Mouse (Mus musculus) kidney, postnatal 25 days (tissue): ENCODE measurements around the gene Zbtb8os.
"Not testable (repeated sequence)": the region's sequence is repeated elsewhere in the genome, so short reads cannot be mapped to it uniquely, and the experiment has no call there.

ENCODE experiments used
- DNase-seq, 2 experiments: peaks; one replicate each; pipeline ENCODE4 v3.0.0; 2021; ENCODE audit warnings: mixed read lengths in 2 of 2

Zbtb8os gene

DNA sequence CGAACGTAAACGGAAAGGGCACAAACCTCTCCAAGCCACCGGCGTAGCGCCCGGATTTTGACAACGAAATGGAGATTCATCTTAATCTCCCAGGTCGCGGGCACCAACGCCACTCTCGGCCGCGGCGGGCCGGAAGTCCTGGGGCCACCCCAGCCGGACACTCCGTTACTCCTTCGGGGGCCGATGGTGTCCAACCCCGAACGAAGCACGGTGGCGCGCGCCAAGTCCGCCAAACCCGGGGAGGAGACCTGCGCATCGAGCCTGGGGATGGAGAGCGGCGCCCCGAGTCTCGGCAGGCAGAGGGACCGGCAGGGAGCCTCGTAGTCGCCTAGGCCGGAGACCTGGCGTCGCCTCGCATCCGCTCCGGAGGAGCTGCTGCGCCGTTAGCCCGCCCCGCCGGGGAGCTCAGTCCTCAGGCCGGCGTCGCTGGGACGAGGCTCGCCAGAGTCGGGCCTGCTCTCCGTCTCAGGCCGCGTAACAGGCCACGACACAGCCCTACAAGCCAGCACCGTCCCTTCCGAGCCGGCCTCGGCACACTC, 749 bp upstream of the Zbtb8os start:
- DNase-seq = peak in 1 of 2 experiments; percentile 51

GRCm38 (mm10) chr4:129336291-129336690, 796 bp downstream of the Zbtb8os start:
- no peak for DNase-seq

- no peak for DNase-seq
Measured at GRCm38 (mm10) chr4:129339743-129340142, 4.2 kb downstream of the Zbtb8os start.

GRCm38 (mm10) chr4:129341888-129342287, 6.4 kb downstream of the Zbtb8os start:
- DNase-seq = no peak

- no peak for DNase-seq
Measured at GRCm38 (mm10) chr4:129342705-129343104, 7.2 kb downstream of the Zbtb8os start.

DNA sequence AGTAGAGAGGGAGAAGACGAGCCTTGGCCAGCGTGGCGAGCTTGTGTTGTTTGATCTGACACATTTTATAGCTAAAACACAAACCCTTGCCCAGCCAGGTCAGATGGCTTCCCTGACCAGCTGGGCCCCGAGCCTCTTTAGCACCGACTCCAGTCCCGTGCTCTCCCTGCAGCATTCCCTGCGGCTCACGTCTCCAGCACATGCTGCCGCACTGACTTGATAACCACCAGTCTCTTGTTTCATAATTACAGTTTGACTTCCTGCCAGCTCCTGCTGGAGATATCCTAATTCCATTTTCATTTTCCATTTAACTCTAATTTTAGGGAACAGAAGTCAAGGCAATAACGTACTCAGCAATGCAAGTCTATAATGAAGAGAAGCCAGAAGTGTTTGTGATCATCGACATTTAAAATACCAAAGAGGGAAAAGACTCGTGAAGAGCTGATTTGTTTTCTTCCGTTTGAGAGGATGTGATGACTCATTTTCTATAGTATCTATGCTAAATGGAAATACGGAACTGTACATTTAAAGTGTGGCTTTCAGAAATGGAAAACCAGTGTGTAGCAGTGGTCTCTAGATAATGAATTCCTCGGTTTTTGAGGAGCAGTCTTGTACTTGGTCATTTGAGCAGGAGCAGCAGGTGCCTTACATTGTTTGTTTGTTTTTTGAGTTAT, 11.1 kb downstream of the Zbtb8os start:
- no peak for DNase-seq

GRCm38 (mm10) chr4:129350644-129351043, 15.1 kb downstream of the Zbtb8os start:
- peak; percentile 81 to 93 for DNase-seq

DNA sequence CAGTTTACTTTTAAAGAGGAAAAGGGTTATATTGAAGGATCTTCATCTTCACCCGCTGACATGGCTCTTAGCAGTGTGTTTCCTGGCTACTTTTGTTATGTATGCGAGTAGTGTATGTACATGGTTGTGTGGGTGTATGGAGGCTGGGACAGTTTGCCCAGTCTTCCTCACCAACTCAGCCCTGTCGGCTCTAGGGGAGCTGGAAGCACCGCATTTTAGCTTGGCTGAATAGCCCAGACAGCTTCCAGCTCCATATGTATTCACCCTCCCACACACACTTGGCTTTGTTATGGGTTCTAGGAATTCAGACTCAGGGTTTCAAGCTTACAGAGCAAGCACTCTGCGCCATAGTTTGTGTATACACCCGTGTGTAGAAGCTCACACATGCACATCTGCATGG, 15.6 kb downstream of the Zbtb8os start:
- no peak for DNase-seq

GRCm38 (mm10) chr4:129353176-129353575, 17.7 kb downstream of the Zbtb8os start:
- no peak for DNase-seq

DNA sequence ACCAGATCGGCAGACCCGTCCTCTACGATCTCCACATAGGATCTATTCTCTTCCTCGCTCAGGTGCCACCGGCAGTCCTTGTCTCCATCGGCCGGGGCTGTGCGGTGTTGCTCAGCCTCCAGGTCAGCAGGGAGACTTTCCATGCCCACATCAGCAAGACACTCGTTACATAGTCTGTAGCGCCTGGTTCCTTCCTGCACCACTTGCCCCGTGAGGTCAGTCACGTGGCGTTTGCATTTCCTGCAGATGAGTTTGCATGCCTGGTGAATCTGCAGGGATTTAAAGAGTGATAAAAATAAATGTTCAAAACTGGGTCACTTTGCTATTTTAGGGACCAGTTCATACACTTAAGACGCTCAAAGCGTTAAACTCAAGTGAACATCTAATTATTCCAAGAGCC, 18.7 kb downstream of the Zbtb8os start:
- DNase-seq = peak in 1 of 2 experiments; percentile 23

DNA sequence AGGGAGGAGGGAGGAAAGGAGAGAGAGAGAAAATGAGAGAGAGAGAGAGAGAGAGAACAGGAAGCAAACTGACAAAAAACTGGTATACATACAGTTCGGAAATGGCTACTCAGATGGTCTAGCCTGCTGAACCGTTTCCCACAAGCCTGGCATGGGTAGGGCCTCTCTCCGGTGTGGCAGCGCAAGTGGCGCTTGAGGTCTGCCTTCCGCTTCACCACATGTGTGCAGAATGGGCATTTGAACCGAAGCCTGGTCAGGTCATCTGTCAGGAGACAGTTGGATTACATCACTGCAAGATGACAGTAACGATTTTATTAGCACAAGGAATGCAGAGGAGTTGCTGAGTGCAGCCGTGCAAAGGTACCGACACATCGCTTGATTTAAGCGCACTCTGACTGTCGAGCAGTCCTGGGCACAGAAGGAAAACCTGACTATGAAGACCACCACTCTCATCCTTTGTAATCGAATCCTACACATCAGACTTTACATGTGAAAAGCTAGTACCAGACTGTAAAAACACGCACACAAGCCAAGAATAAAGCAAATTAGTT, 22.2 kb downstream of the Zbtb8os start:
- no peak for DNase-seq

GRCm38 (mm10) chr4:129362238-129362637, 26.7 kb downstream of the Zbtb8os start:
- not testable (repeated sequence) for DNase-seq

GRCm38 (mm10) chr4:129362771-129363170, 27.3 kb downstream of the Zbtb8os start:
- no peak for DNase-seq

- no peak for DNase-seq
Measured at GRCm38 (mm10) chr4:129363463-129363862, 28.0 kb downstream of the Zbtb8os start.

- no peak for DNase-seq
Measured at GRCm38 (mm10) chr4:129364379-129364778, 28.9 kb downstream of the Zbtb8os start.

GRCm38 (mm10) chr4:129365224-129365623, 29.7 kb downstream of the Zbtb8os start:
- DNase-seq = no peak

DNA sequence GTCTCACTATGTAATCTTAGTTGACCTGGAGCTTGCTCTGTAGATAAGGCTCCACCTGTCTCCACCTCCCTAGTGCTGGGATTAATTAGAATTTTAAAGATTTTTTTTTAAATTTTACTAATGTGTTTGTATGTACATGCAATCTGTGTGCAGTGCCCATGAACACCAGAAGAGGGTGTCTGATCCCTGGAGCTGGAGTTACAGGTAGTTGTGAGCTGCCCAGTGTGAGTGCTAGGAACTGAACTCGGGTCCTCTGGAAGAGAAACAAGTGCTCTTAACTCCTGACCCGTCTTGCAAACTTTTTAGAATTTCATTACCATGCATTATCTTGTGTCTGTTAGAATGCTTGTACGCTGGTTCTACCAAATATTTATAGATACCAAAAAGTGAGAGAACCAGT, 35.9 kb downstream of the Zbtb8os start:
- DNase-seq = no peak

DNA sequence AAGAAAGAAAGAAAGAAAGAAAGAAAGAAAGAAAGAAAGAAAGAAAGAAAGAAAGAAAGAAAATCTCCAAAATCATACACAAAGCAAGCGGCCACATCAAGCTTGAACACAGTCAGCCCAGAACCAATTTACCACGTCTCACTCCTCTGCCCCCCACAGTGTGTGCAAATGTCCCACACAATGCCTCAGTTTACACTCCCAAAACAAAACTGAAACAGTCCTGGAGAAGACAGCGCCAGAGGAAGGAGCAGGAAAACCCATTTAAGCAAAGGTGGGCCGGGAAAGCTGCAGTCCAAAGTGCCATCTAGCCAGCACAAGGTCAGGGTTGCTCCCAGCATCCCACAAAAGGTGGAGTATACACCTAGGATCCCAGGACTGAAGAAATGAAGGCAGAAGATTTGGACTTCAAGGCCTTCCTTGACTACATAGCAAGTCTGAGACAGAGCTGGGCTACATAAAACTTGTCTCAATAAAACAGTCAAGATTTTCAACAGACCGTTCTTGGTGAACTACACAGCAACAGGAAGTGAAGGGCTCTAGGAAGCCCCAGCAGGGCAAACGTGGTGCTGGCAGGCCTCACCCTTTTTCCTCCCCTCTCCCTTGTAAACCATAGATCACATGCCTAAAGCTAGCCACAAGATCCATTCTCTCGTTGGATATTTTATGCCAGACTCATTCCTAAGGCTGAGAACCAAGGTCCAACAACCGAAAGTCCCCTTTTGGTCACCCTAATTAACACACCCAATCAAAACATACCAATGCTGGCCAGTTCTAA, 37.9 kb downstream of the Zbtb8os start:
- DNase-seq = no peak

DNA sequence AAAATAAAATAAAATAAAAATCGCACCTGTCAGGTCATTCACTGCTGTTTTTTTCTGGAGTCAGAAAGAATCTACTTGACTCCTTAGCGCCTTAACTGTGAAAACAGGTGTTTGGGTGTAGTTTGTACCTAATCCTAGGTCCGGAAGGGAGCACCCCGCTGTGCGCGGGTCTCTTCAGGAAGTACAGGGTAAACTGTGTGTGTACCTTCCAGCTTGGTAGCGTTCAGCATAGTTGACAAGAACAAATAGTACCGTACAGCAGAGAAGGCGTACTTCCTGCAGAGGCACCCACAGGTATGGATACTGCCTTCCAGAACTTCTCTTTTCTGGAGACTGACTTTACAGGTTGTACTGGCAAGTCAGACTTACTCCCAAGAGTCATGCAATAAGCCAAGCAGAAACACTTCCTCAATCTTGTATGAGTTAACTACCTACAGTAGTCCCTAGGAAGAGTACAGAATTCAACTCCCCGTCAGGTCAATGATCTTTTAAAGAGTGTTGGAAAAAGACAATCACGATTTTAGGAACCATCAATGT, 38.8 kb downstream of the Zbtb8os start:
- no peak for DNase-seq

- DNase-seq = no peak
Measured at GRCm38 (mm10) chr4:129375000-129375399, 39.5 kb downstream of the Zbtb8os start.

DNA sequence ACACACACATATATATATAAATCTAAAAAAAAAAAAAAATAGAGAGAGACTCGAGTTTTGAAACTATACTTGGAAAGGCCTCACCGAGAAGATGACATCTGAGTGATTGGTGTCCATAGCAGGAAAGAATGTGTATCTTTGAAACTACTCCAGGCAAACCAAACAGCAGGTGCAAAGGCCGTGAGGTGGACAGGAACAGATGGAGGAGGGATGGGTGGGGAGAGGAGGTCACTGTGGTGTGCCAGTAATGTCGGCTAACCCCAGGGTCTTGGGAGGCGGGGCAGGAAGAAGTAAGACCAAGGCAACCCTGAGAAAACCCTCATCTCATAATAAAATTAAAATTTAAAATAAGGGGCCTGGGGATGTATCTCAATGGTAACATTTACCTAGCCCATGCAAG, 40.3 kb downstream of the Zbtb8os start:
- DNase-seq = no peak

GRCm38 (mm10) chr4:129376961-129377545, 41.6 kb downstream of the Zbtb8os start:
- DNase-seq = peak; percentile 44 to 64
